Mouse (Mus musculus): ENCODE measurements around the gene Mrps12. TPM values are rescaled to one million over a fixed set of nuclear protein-coding genes. Genes with fewer than 3 reads are reported as not detected.

Mrps12 gene
- polyA plus RNA-seq, 1 experiment: 53.5 TPM

DNA sequence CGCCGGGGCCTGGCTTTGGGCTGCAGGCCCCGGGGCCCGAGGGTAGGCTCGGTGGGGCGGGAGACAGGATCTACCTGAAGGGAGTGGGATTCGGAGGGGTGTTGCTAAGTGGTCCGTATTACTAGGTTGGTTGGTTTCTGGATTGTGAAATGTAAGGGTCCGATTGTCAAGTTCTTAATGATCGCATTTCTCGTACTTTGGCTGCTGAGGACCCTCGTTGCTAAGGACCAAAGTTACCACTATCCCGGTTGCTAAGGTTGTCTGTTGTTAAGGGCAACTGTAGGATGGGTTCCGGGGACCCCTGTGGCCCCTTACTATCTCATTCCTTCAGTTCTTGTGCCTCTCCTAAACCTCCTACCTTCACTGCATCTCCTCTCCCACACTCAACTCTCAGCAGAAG lies 25.3 kb upstream of the Mrps12 start:
- no peaks in the 10 kb centered on the region for H3K27me3 ChIP-seq (ENCODE audit: control insufficient read depth, insufficient read depth, low read length, poor library complexity, severe bottlenecking)

DNA sequence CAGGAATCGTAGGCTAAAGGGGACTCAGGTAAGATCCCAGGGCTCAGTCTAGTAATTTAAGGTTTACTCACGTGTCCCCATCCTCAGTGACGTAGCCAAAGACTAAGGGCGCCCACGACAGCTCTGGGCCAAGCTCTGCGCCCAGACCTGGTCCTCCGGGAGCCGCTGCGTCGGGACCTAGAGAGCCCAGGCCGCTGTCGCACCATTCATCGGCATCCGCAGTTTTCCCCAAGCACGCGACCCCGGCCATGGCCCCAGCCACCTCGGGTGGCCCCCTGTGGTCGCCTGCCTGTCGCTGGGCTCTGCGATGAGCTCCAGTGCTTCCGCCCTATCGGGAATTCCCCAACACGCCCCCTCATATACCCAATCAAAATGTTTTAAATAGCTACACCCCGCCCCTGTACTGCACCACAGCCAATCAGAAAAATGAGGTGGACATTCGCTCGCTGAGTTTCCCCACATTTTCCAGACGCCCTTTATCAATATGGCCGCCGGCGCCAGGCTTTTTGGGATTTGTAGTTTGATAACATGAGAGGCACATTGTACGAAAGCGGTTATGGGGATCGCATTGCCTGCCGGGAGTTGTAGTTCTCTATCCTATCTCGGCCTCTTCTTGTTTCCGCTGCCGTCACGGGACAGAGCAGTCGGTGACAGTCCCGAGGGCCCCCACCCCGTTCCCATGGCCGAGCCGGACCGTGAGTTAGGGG lies 24.7 kb upstream of the Mrps12 start, which contains the start of gene Sirt2:
Gene Sirt2, plus strand, starts transcription at position 563 of the 707 bp plus-strand sequence.
- no peaks in the 10 kb centered on the region for H3K36me3 ChIP-seq (ENCODE audit: control insufficient read depth, insufficient read depth, low read length, poor library complexity, severe bottlenecking)
- H3K4me1 ChIP-seq (ENCODE audit: control insufficient read depth, insufficient read depth, low read length): peaks cover 2% of the 10 kb centered on the region
- no peaks in the 10 kb centered on the region for H3K27me3 ChIP-seq (ENCODE audit: control insufficient read depth, insufficient read depth, low read length, poor library complexity, severe bottlenecking)
- H3K9ac ChIP-seq (ENCODE audit: low read depth, poor library complexity, severe bottlenecking): peak within 1 kb of the TSS; percentile 72
- TF ChIP-seq EP300 (IDR thresholded peaks at IDR 0.05; ENCODE audit: insufficient read depth, low read depth, low read length): no peak
- H3K4me3 ChIP-seq (ENCODE audit: low read depth, low read length): peak within 1 kb of the TSS; percentile 91
- no peak within 1 kb of the TSS for H3K27ac ChIP-seq (ENCODE audit: insufficient read depth, low read length)
- no peaks in the 10 kb centered on the region for H3K9me3 ChIP-seq (replicated peaks; ENCODE audit: control insufficient read depth, insufficient read depth, low read length, poor library complexity, severe bottlenecking)

More for the DNA sequence above, 25.3 kb upstream of the Mrps12 start:
- peak overlapping the region; percentile 60 for H3K4me3 ChIP-seq (ENCODE audit: low read depth, low read length)
- no peaks in the 10 kb centered on the region for H3K36me3 ChIP-seq (ENCODE audit: control insufficient read depth, insufficient read depth, low read length, poor library complexity, severe bottlenecking)
- H3K9me3 ChIP-seq (replicated peaks; ENCODE audit: control insufficient read depth, insufficient read depth, low read length, poor library complexity, severe bottlenecking): no peaks in the 10 kb centered on the region
- H3K27ac ChIP-seq (ENCODE audit: insufficient read depth, low read length): no peak overlapping the region
- TF ChIP-seq EP300 (IDR thresholded peaks at IDR 0.05; ENCODE audit: insufficient read depth, low read depth, low read length) (no peak), CTCF (IDR thresholded peaks at IDR 0.05; ENCODE audit: low read depth, low read length) (no peak), POLR2A (IDR thresholded peaks at IDR 0.05; ENCODE audit: insufficient read depth, low read length) (no peak)
- peaks cover 2% of the 10 kb centered on the region for H3K4me1 ChIP-seq (ENCODE audit: control insufficient read depth, insufficient read depth, low read length)
- peak overlapping the region; percentile 65 for H3K9ac ChIP-seq (ENCODE audit: low read depth, poor library complexity, severe bottlenecking)

DNA sequence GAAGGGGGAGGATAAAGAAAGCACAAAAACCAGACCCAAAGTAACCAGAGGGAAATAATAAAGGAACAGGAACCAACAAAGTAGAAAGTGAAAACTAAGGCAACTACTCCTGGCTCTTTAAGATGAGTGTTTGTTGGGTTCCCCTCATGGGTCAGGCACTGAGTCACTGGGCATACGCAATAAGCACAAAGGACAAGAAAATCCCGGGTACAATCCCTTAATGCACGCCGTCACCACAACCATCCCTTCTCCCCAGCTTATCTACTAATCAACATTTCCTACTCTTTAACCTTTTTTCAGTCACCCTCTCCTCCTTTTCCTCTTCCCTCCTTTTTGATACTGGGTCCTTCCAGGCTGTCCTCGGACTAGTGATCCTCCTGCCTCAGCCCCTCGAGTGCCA lies 23.6 kb upstream of the Mrps12 start:
- peak overlapping the region; percentile 41; the same call in 1 of the 2 replicates for H3K4me3 ChIP-seq (ENCODE audit: low read depth, low read length)
- peaks cover 2% of the 10 kb centered on the region for H3K4me1 ChIP-seq (ENCODE audit: control insufficient read depth, insufficient read depth, low read length)
- TF ChIP-seq POLR2A (IDR thresholded peaks at IDR 0.05; ENCODE audit: insufficient read depth, low read length): no peak
- no peak for TF ChIP-seq EP300 (IDR thresholded peaks at IDR 0.05; ENCODE audit: insufficient read depth, low read depth, low read length)
- no peak for TF ChIP-seq CTCF (IDR thresholded peaks at IDR 0.05; ENCODE audit: low read depth, low read length)
- H3K27me3 ChIP-seq (ENCODE audit: control insufficient read depth, insufficient read depth, low read length, poor library complexity, severe bottlenecking): no peaks in the 10 kb centered on the region
- H3K9me3 ChIP-seq (replicated peaks; ENCODE audit: control insufficient read depth, insufficient read depth, low read length, poor library complexity, severe bottlenecking): no peaks in the 10 kb centered on the region
- no peak overlapping the region for H3K27ac ChIP-seq (ENCODE audit: insufficient read depth, low read length)
- no peaks in the 10 kb centered on the region for H3K36me3 ChIP-seq (ENCODE audit: control insufficient read depth, insufficient read depth, low read length, poor library complexity, severe bottlenecking)
- H3K9ac ChIP-seq (ENCODE audit: low read depth, poor library complexity, severe bottlenecking): peak overlapping the region; percentile 72; the same call in 1 of the 2 replicates

DNA sequence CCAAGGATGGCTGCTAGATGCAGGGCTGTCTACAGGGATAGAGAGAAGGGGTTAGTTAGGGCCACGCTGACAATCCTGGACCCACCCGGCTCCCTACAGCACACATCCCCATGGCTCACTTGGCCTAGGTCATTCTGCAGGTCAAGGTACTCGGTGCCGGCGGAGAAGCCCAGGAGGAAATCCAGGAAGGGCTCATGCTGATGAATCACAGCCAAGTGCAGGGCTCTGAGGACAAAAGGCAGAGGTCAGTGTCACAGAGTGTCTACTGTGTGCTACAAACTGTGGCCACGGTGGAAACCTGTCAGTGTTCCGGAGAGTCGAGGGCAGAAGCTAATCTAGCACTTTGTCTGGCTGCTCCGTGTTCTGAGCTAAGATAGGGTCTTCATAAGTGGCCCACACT lies 20.3 kb upstream of the Mrps12 start:
- Histone ChIP-seq H3K27ac (ENCODE audit: insufficient read depth, low read length) (no peak overlapping the region), H3K4me1 (ENCODE audit: control insufficient read depth, insufficient read depth, low read length) (peaks cover 2% of the 10 kb centered on the region), H3K36me3 (ENCODE audit: control insufficient read depth, insufficient read depth, low read length, poor library complexity, severe bottlenecking) (no peaks in the 10 kb centered on the region), H3K4me3 (ENCODE audit: low read depth, low read length) (no peak overlapping the region), H3K9ac (ENCODE audit: low read depth, poor library complexity, severe bottlenecking) (no peak overlapping the region), H3K9me3 (replicated peaks; ENCODE audit: control insufficient read depth, insufficient read depth, low read length, poor library complexity, severe bottlenecking) (no peaks in the 10 kb centered on the region), H3K27me3 (ENCODE audit: control insufficient read depth, insufficient read depth, low read length, poor library complexity, severe bottlenecking) (no peaks in the 10 kb centered on the region)
- TF ChIP-seq CTCF (IDR thresholded peaks at IDR 0.05; ENCODE audit: low read depth, low read length) (no peak), POLR2A (IDR thresholded peaks at IDR 0.05; ENCODE audit: insufficient read depth, low read length) (no peak), EP300 (IDR thresholded peaks at IDR 0.05; ENCODE audit: insufficient read depth, low read depth, low read length) (no peak)

DNA sequence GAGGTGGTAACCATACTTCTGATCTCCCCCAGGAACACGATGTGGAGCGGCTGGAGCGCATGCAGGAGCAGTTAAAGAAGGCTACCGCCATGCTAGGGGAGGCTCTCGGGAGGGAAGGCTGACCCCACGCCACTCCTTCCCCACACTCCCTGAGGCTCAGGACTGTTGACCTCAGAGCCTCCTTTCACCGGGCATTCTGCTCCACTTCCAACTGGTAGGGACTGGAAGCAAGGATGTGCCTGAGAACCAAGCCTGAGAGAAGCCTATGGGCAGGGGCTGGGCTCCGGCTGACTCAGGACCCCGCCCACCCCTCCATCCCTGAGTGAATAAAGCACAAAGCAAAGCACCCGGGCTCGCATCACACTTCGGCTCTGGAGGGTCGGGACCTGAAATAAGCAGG lies 17.0 kb upstream of the Mrps12 start:
- TF ChIP-seq CTCF (IDR thresholded peaks at IDR 0.05; ENCODE audit: low read depth, low read length) (no peak), EP300 (IDR thresholded peaks at IDR 0.05; ENCODE audit: insufficient read depth, low read depth, low read length) (no peak), POLR2A (IDR thresholded peaks at IDR 0.05; ENCODE audit: insufficient read depth, low read length) (no peak)
- Histone ChIP-seq H3K9ac (ENCODE audit: low read depth, poor library complexity, severe bottlenecking) (no peak overlapping the region), H3K9me3 (replicated peaks; ENCODE audit: control insufficient read depth, insufficient read depth, low read length, poor library complexity, severe bottlenecking) (no peaks in the 10 kb centered on the region), H3K4me1 (ENCODE audit: control insufficient read depth, insufficient read depth, low read length) (no peaks in the 10 kb centered on the region), H3K4me3 (ENCODE audit: low read depth, low read length) (no peak overlapping the region), H3K36me3 (ENCODE audit: control insufficient read depth, insufficient read depth, low read length, poor library complexity, severe bottlenecking) (no peaks in the 10 kb centered on the region), H3K27me3 (ENCODE audit: control insufficient read depth, insufficient read depth, low read length, poor library complexity, severe bottlenecking) (no peaks in the 10 kb centered on the region), H3K27ac (ENCODE audit: insufficient read depth, low read length) (no peak overlapping the region)

DNA sequence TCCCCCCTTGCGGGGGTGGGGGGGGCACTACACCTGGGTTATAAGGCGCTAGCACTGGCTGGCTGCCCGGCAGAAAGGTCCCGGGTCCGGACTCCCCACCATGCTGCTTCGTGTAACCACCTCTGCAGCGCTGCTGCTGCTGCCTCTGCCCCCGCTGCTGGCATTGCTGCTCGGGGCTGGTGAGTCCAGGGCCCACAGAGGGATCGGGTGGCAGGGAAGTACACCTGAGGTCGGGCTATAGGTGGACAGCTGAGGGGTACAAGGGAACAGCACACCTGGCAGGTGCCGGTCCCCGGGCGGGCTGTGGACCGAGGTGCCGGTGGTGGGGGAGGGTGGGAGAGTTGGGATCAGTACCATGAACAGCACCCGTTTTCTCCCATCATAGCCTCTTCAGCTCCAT lies 14.5 kb upstream of the Mrps12 start, which contains the start of gene Ccer2:
Gene Ccer2, plus strand, starts transcription at position 96 of the 400 bp plus-strand sequence.
- Histone ChIP-seq H3K4me3 (ENCODE audit: low read depth, low read length) (peak within 1 kb of the TSS; percentile 58), H3K4me1 (ENCODE audit: control insufficient read depth, insufficient read depth, low read length) (no peaks in the 10 kb centered on the region), H3K27ac (ENCODE audit: insufficient read depth, low read length) (no peak within 1 kb of the TSS), H3K9ac (ENCODE audit: low read depth, poor library complexity, severe bottlenecking) (no peak within 1 kb of the TSS), H3K27me3 (ENCODE audit: control insufficient read depth, insufficient read depth, low read length, poor library complexity, severe bottlenecking) (no peaks in the 10 kb centered on the region), H3K9me3 (replicated peaks; ENCODE audit: control insufficient read depth, insufficient read depth, low read length, poor library complexity, severe bottlenecking) (no peaks in the 10 kb centered on the region), H3K36me3 (ENCODE audit: control insufficient read depth, insufficient read depth, low read length, poor library complexity, severe bottlenecking) (no peaks in the 10 kb centered on the region)
- TF ChIP-seq EP300 (IDR thresholded peaks at IDR 0.05; ENCODE audit: insufficient read depth, low read depth, low read length) (no peak), POLR2A (IDR thresholded peaks at IDR 0.05; ENCODE audit: insufficient read depth, low read length) (no peak), CTCF (IDR thresholded peaks at IDR 0.05; ENCODE audit: low read depth, low read length) (no peak)
